Mouse (Mus musculus): ENCODE data around the gene Zbtb4. TPM values are rescaled to one million over a fixed set of nuclear protein-coding genes. Genes with fewer than 3 reads are reported as not detected.
"Not testable (repeated sequence)": the region's sequence is repeated elsewhere in the genome, so short reads cannot be mapped to it uniquely, and the experiment has no call there.

The Zbtb4 gene
- polyA plus RNA-seq, 1 experiment from 2014 or later = 3.8 TPM

DNA sequence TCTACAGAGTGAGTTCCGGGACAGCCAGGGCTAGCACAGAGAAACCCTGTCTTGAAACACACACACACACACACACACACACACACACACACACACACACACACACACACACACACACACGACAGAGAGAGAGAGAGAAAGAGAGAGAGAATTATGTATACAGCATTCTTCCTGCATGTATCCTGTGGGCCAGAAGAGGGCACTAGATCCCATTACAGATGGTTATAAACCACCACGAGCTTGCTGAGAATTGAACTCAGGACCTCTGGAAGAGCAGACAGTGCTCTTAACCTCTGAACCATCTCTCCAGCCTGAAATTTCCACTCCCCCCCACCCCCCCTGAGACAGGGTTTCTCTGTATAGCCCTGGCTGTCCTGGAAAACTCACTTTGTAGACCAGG lies 34.3 kb upstream of the Zbtb4 start:
- not testable (repeated sequence) for H3K27ac ChIP-seq (replicated peaks; ENCODE audit: low read depth, low read length); H3K4me2 ChIP-seq (ENCODE audit: low read length); H3K4me3 ChIP-seq (replicated peaks; ENCODE audit: low read depth, low read length); H3K4me1 ChIP-seq (ENCODE audit: control insufficient read depth, insufficient read depth, low read length); DNase-seq; H3K9me3 ChIP-seq (ENCODE audit: control insufficient read depth, low read length); H3K9ac ChIP-seq (replicated peaks; ENCODE audit: low read length); ATAC-seq (ENCODE audit: low FRiP score, low TSS enrichment); H3K27me3 ChIP-seq (ENCODE audit: control insufficient read depth, insufficient read depth, low read length)
- 71% methylated on average over 3 of the region's 3 CpGs for WGBS
- peaks cover 34% of the 10 kb centered on the region for H3K36me3 ChIP-seq (ENCODE audit: control insufficient read depth, insufficient read depth, low read length)

- WGBS = 87% methylated on average over 3 of the region's 3 CpGs
- H3K4me1 ChIP-seq (ENCODE audit: control insufficient read depth, insufficient read depth, low read length) = peaks cover 18% of the 10 kb centered on the region
- H3K27me3 ChIP-seq (ENCODE audit: control insufficient read depth, insufficient read depth, low read length) = no peaks in the 10 kb centered on the region
Observed at GRCm38 (mm10) chr11:69751635-69752034, 14.1 kb upstream of the Zbtb4 start.

GRCm38 (mm10) chr11:69752686-69753085 lies 13.0 kb upstream of the Zbtb4 start:
- Histone ChIP-seq H3K36me3 (ENCODE audit: control insufficient read depth, insufficient read depth, low read length) (peaks cover 4% of the 10 kb centered on the region), H3K4me3 (replicated peaks; ENCODE audit: low read depth, low read length) (no peak overlapping the region), H3K4me1 (ENCODE audit: control insufficient read depth, insufficient read depth, low read length) (peaks cover 29% of the 10 kb centered on the region), H3K9me3 (ENCODE audit: control insufficient read depth, low read length) (no peaks in the 10 kb centered on the region), H3K4me2 (ENCODE audit: low read length) (no peak overlapping the region), H3K27me3 (ENCODE audit: control insufficient read depth, insufficient read depth, low read length) (no peaks in the 10 kb centered on the region), H3K9ac (replicated peaks; ENCODE audit: low read length) (no peak overlapping the region; the same call in 1 of the 2 replicates), H3K27ac (replicated peaks; ENCODE audit: low read depth, low read length) (no peak overlapping the region)
- ATAC-seq (ENCODE audit: low FRiP score, low TSS enrichment) = no peak
- DNase-seq = no peak

More at GRCm38 (mm10) chr11:69751635-69752034, 14.1 kb upstream of the Zbtb4 start:
- Histone ChIP-seq H3K27ac (replicated peaks; ENCODE audit: low read depth, low read length) (no peak overlapping the region), H3K4me2 (ENCODE audit: low read length) (no peak overlapping the region), H3K9ac (replicated peaks; ENCODE audit: low read length) (no peak overlapping the region), H3K9me3 (ENCODE audit: control insufficient read depth, low read length) (no peaks in the 10 kb centered on the region), H3K36me3 (ENCODE audit: control insufficient read depth, insufficient read depth, low read length) (peaks cover 13% of the 10 kb centered on the region), H3K4me3 (replicated peaks; ENCODE audit: low read depth, low read length) (no peak overlapping the region)
- DNase-seq = no peak
- ATAC-seq (ENCODE audit: low FRiP score, low TSS enrichment) = no peak

DNA sequence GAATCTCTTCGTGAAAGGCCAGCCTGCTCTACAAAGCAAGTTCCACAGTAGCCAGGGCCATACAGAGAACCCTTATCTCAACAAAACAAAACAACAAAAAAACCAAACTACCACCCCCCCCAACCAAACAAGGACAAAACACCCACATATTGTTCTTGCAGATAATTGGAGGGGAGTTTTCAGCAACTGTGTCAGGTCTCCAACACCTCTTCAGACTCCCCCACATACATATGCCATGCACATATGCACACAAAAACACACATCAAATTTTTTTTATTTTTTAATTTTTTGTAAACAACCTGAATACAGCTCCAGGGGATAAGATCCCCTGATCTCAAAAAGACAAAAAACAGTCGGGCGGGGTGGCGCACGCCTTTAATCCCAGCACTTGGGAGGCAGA lies 11.5 kb upstream of the Zbtb4 start:
- peaks cover 29% of the 10 kb centered on the region for H3K4me1 ChIP-seq (ENCODE audit: control insufficient read depth, insufficient read depth, low read length)
- no peaks in the 10 kb centered on the region for H3K9me3 ChIP-seq (ENCODE audit: control insufficient read depth, low read length)
- DNase-seq (no peak), ATAC-seq (ENCODE audit: low FRiP score, low TSS enrichment) (no peak)
- no peak overlapping the region for H3K27ac ChIP-seq (replicated peaks; ENCODE audit: low read depth, low read length)
- peak overlapping the region; percentile 4; the same call in 1 of the 2 replicates for H3K4me3 ChIP-seq (replicated peaks; ENCODE audit: low read depth, low read length)
- no peak overlapping the region for H3K9ac ChIP-seq (replicated peaks; ENCODE audit: low read length)
- H3K36me3 ChIP-seq (ENCODE audit: control insufficient read depth, insufficient read depth, low read length) = no peaks in the 10 kb centered on the region
- peak overlapping the region; percentile 82 for H3K4me2 ChIP-seq (ENCODE audit: low read length)
- WGBS = 87% methylated on average over 5 of the region's 5 CpGs
- no peaks in the 10 kb centered on the region for H3K27me3 ChIP-seq (ENCODE audit: control insufficient read depth, insufficient read depth, low read length)

- Histone ChIP-seq H3K9me3 (ENCODE audit: control insufficient read depth, low read length) (no peaks in the 10 kb centered on the region), H3K27ac (replicated peaks; ENCODE audit: low read depth, low read length) (no peak overlapping the region), H3K27me3 (ENCODE audit: control insufficient read depth, insufficient read depth, low read length) (no peaks in the 10 kb centered on the region), H3K36me3 (ENCODE audit: control insufficient read depth, insufficient read depth, low read length) (no peaks in the 10 kb centered on the region), H3K4me2 (ENCODE audit: low read length) (peak overlapping the region; percentile 82), H3K9ac (replicated peaks; ENCODE audit: low read length) (no peak overlapping the region), H3K4me3 (replicated peaks; ENCODE audit: low read depth, low read length) (peak overlapping the region; percentile 4; the same call in 1 of the 2 replicates), H3K4me1 (ENCODE audit: control insufficient read depth, insufficient read depth, low read length) (peaks cover 30% of the 10 kb centered on the region)
- ATAC-seq (ENCODE audit: low FRiP score, low TSS enrichment) (no peak), DNase-seq (peak; percentile 86)
- WGBS = 60% methylated on average over 3 of the region's 3 CpGs
Observed at GRCm38 (mm10) chr11:69754701-69755100, 11.0 kb upstream of the Zbtb4 start.

DNA sequence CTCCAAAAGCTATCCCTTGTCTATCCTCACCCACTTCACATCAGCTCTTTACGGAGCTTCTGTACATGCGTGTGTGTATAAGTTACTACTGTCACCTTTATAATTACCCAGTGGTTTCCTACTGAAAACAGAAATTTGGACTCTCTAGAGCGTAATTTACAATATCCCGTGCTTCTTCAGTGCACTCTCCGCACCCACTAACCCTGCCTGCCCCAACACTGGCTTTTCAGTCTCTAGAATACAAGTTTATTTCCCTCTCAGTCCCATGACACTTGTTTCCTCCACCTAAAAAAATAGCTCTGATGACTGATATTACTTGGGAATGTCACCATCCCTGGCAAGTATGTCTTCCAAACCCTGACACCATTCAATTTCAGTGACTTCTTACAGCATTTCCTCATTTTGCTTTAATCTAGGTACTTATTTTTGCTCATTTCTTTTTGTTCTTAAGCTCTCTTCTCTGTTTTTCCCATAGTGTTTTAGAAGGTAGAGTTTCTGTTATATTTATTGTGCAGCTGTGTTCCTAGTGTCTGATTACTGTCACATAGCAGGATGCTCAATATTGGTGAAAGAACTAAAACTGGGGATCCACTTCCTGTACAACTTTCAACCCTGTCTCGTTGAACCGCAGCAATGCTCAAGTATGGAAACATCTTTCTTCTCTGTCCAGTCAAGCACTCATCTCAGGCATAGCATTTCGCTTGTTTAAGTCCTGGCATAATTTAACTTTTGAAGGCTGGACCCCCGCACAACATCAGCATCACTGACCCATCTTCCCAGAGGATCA lies 8.2 kb upstream of the Zbtb4 start:
- H3K27ac ChIP-seq (replicated peaks; ENCODE audit: low read depth, low read length) = peak overlapping the region; percentile 99
- no peak for ATAC-seq (ENCODE audit: low FRiP score, low TSS enrichment)
- H3K9ac ChIP-seq (replicated peaks; ENCODE audit: low read length) = peak overlapping the region; percentile 92
- H3K9me3 ChIP-seq (ENCODE audit: control insufficient read depth, low read length) = no peaks in the 10 kb centered on the region
- H3K36me3 ChIP-seq (ENCODE audit: control insufficient read depth, insufficient read depth, low read length) = no peaks in the 10 kb centered on the region
- no peaks in the 10 kb centered on the region for H3K27me3 ChIP-seq (ENCODE audit: control insufficient read depth, insufficient read depth, low read length)
- peak overlapping the region; percentile 54 for H3K4me3 ChIP-seq (replicated peaks; ENCODE audit: low read depth, low read length)
- 46% methylated on average over 9 of the region's 9 CpGs for WGBS
- no peak for DNase-seq
- peaks cover 41% of the 10 kb centered on the region for H3K4me1 ChIP-seq (ENCODE audit: control insufficient read depth, insufficient read depth, low read length)
- peak overlapping the region; percentile 82 for H3K4me2 ChIP-seq (ENCODE audit: low read length)

GRCm38 (mm10) chr11:69758090-69758456 lies 7.6 kb upstream of the Zbtb4 start:
- ATAC-seq (ENCODE audit: low FRiP score, low TSS enrichment) = peak; percentile 86

DNA sequence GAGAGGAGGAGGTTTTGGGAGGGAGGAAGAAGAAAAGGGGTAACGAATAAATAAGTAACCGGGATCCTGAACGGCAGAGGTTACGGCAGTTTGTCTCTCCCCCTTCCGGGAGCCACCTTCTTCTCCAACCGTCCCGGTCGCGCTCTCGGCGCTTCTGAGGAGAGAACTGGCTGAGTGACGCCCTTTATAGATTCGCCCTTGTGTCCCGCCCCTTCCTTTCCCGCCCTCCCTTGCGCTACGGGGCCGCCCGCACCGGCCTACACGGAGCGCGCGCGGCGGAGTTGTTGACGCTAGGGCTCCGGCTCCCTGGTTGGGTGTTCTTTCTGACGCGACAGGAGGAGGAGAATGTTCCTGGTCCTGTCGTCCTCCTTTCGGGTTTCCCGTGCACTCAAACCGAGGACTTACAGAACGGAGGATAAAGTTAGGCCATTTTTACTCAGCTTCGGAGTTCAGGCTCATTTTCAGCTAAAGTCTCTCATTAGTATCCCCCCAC lies 7.2 kb upstream of the Zbtb4 start, which contains the start of gene Polr2a:
Gene Polr2a (minus strand): TSS at position 160 of the 493 bp plus-strand sequence.
- no peaks in the 10 kb centered on the region for H3K9me3 ChIP-seq (ENCODE audit: control insufficient read depth, low read length)
- H3K4me2 ChIP-seq (ENCODE audit: low read length) = peak within 1 kb of the TSS; percentile 82
- peaks cover 41% of the 10 kb centered on the region for H3K4me1 ChIP-seq (ENCODE audit: control insufficient read depth, insufficient read depth, low read length)
- 0% methylated on average over 35 of the region's 36 CpGs for WGBS
- ATAC-seq (ENCODE audit: low FRiP score, low TSS enrichment) (peak; percentile 97), DNase-seq (peak; percentile 99)
- no peaks in the 10 kb centered on the region for H3K27me3 ChIP-seq (ENCODE audit: control insufficient read depth, insufficient read depth, low read length)
- H3K36me3 ChIP-seq (ENCODE audit: control insufficient read depth, insufficient read depth, low read length) = no peaks in the 10 kb centered on the region
- peak within 1 kb of the TSS; percentile 54 for H3K4me3 ChIP-seq (replicated peaks; ENCODE audit: low read depth, low read length)
- peak within 1 kb of the TSS; percentile 99 for H3K27ac ChIP-seq (replicated peaks; ENCODE audit: low read depth, low read length)
- H3K9ac ChIP-seq (replicated peaks; ENCODE audit: low read length) = peak within 1 kb of the TSS; percentile 92

More at GRCm38 (mm10) chr11:69758090-69758456, 7.6 kb upstream of the Zbtb4 start:
- Histone ChIP-seq H3K27ac (replicated peaks; ENCODE audit: low read depth, low read length) (peak overlapping the region; percentile 99), H3K4me3 (replicated peaks; ENCODE audit: low read depth, low read length) (peak overlapping the region; percentile 54), H3K9ac (replicated peaks; ENCODE audit: low read length) (peak overlapping the region; percentile 92), H3K27me3 (ENCODE audit: control insufficient read depth, insufficient read depth, low read length) (no peaks in the 10 kb centered on the region), H3K4me1 (ENCODE audit: control insufficient read depth, insufficient read depth, low read length) (peaks cover 41% of the 10 kb centered on the region), H3K9me3 (ENCODE audit: control insufficient read depth, low read length) (no peaks in the 10 kb centered on the region), H3K4me2 (ENCODE audit: low read length) (peak overlapping the region; percentile 82), H3K36me3 (ENCODE audit: control insufficient read depth, insufficient read depth, low read length) (no peaks in the 10 kb centered on the region)
- under 1% methylated on average over 24 of the region's 26 CpGs for WGBS
- DNase-seq = peak; percentile 98
